Mouse (Mus musculus): Measurements from ENCODE around the gene 2410004B18Rik. TPM values are rescaled to one million over a fixed set of nuclear protein-coding genes. Genes with fewer than 3 reads are reported as not detected.
A peak's percentile ranks its signal among the peaks of the same experiment; 100 is the strongest.

Gene 2410004B18Rik
- polyA plus RNA-seq, 1 experiment: 18.7 TPM

DNA sequence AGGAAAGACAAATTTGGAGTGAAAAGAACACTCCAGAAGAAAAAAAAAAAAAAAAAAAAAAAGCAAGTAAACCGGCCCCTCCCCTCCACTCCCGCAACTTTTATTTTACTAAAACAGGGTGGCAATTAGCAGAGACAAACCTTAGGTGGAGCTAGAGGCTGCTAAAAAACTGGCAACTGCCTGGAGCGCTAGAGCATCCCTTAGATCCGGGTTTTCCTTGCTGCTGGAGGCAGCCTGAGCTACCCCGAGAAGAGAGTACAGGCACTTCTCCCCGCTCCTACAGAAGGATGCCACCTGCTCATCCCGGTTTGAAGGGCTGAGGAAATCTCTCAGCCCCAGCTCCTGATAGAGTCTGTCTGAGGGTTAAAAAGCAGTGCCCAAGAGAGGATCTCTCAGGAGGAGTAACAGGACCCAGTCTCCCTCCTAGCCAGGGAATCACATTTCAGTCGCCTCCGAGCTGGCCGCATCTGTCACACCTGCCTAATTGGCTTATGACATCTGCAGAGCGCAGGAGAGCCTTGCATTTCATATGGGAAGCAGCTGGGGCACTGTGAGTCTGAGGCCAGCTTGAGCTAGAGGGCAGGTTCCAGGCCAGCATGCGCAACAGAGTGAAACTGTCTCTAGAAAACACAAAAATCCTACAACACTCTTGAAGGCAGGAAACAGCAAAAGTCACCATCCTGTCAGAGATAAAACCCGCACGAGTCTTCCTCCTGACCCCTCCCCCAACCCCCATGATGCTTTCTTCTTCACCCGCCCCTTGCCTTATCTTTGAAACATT, 12.4 kb downstream of the 2410004B18Rik start:
- H3ac ChIP-seq (ENCODE audit: control insufficient read depth, insufficient read length): no peak overlapping the region
- TF ChIP-seq MYOD1 (IDR thresholded peaks at IDR 0.05; ENCODE audit: control insufficient read depth in 1 of 3, insufficient read length in 2 of 3, low read depth in 2 of 3) (no peak), POLR2A (IDR thresholded peaks at IDR 0.05; ENCODE audit: insufficient read length, low read depth) (no peak), POLR2AphosphoS2 (IDR thresholded peaks at IDR 0.05; ENCODE audit: insufficient read length, low read depth) (no peak), MYOG (IDR thresholded peaks at IDR 0.05; ENCODE audit: control insufficient read depth in 1 of 3, insufficient read depth in 1 of 3, insufficient read length in 2 of 3, low read depth in 2 of 3) (no peak), TCF3 (IDR thresholded peaks at IDR 0.05; ENCODE audit: insufficient read length, low read depth) (no peak), CEBPB (IDR thresholded peaks at IDR 0.05; ENCODE audit: insufficient read depth, poor library complexity, severe bottlenecking) (no peak), E2F4 (IDR thresholded peaks at IDR 0.05; ENCODE audit: insufficient read depth) (no peak), SRF (IDR thresholded peaks at IDR 0.05; ENCODE audit: control insufficient read depth, insufficient read length, low read depth) (no peak), TCF12 (IDR thresholded peaks at IDR 0.05; ENCODE audit: insufficient read depth, poor library complexity, severe bottlenecking) (no peak), USF1 (IDR thresholded peaks at IDR 0.05; ENCODE audit: low read depth) (no peak)
- peaks cover 5% of the 10 kb centered on the region for H3K36me3 ChIP-seq (ENCODE audit: control insufficient read depth, insufficient read depth)
- H3K27me3 ChIP-seq (ENCODE audit: control insufficient read depth, insufficient read depth, insufficient read length): no peaks in the 10 kb centered on the region
- peak overlapping the region; percentile 31 for H3K4me2 ChIP-seq (ENCODE audit: low read depth)
- H3K79me2 ChIP-seq (ENCODE audit: control insufficient read depth, insufficient read depth): no peaks in the 10 kb centered on the region
- H3K4me3 ChIP-seq: no peak overlapping the region

DNA sequence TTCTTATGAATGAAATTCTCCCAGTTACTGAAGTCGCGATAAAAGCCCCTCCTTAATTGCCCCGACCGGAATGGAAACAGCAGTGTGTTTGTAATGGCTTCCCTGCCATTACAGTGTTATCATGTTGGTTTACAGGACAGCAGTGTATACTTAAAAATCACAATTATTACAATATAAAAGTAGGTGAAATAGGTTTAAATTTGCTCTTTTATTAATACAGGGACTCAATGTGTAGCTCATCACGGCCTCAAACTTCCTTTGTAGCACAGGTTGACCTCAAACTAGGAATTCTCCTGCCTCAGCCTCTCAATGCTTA, 13.0 kb downstream of the 2410004B18Rik start:
- TF ChIP-seq TCF3 (IDR thresholded peaks at IDR 0.05; ENCODE audit: insufficient read length, low read depth): no peak
- TF ChIP-seq REST (IDR thresholded peaks at IDR 0.05; ENCODE audit: insufficient read depth, insufficient read length): no peak
- TF ChIP-seq MYOD1 (IDR thresholded peaks at IDR 0.05; ENCODE audit: control insufficient read depth in 1 of 3, insufficient read length in 2 of 3, low read depth in 2 of 3): no peak
- no peak for TF ChIP-seq CEBPB (IDR thresholded peaks at IDR 0.05; ENCODE audit: insufficient read depth, poor library complexity, severe bottlenecking)
- TF ChIP-seq E2F4 (IDR thresholded peaks at IDR 0.05; ENCODE audit: insufficient read depth): no peak
- TF ChIP-seq MAX (IDR thresholded peaks at IDR 0.05; ENCODE audit: low read depth): no peak
- Histone ChIP-seq H3K27me3 (ENCODE audit: control insufficient read depth, insufficient read depth, insufficient read length) (no peaks in the 10 kb centered on the region), H3K4me2 (ENCODE audit: low read depth) (no peak overlapping the region), H3K79me2 (ENCODE audit: control insufficient read depth, insufficient read depth) (no peaks in the 10 kb centered on the region), H3K36me3 (ENCODE audit: control insufficient read depth, insufficient read depth) (peaks cover under 1% of the 10 kb centered on the region), H3K4me3 (no peak overlapping the region), H3ac (ENCODE audit: control insufficient read depth, insufficient read length) (no peak overlapping the region)

DNA sequence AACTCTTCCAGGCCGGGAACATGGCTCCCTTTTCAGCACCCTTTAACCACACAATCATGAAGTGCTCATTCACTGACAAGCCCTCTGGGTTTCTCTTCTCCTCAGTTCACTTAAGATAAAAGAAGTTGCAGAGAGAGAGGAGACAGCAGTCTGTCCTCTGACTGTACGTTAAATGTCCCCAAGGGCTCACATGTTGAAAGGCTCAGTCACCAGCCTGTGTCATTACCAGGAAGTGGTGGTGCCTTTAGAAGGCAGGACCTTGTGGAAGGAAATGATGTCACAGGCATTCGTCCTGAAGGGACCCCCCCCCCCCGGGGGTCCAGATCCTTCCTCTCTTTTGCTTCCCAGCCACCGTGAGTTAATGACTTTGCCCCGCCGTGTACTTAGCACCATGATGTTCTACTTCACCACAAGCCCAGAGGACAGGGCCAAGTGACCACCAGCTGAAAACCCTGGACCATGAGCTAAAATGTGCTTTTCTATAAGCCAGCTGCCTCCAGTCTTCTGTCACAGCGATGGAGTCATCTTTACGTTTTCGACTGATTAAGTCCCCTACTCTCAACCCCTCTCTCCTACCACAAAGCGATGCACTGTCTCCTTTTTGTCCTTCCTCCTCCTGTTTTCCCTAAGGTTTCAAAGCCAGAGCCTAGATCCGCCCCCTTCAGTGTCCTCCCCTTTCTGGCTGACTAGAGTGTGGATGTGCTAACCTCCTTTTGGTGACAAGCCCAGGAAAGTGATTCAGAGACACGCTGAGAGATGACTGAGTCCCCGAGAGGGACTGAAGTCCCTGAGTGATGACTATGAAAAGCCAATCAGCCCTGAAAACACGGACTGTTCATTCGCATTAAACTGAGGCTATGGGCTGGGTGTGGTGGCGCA, 13.7 kb downstream of the 2410004B18Rik start:
- no peak for TF ChIP-seq MAX (IDR thresholded peaks at IDR 0.05; ENCODE audit: low read depth)
- no peak for TF ChIP-seq POLR2AphosphoS2 (IDR thresholded peaks at IDR 0.05; ENCODE audit: insufficient read length, low read depth)
- no peak for TF ChIP-seq USF1 (IDR thresholded peaks at IDR 0.05; ENCODE audit: low read depth)
- no peak for TF ChIP-seq E2F4 (IDR thresholded peaks at IDR 0.05; ENCODE audit: insufficient read depth)
- no peak for TF ChIP-seq POLR2A (IDR thresholded peaks at IDR 0.05; ENCODE audit: insufficient read length, low read depth)
- no peak for TF ChIP-seq MYOG (IDR thresholded peaks at IDR 0.05; ENCODE audit: control insufficient read depth in 1 of 3, insufficient read depth in 1 of 3, insufficient read length in 2 of 3, low read depth in 2 of 3)
- no peak for TF ChIP-seq TCF3 (IDR thresholded peaks at IDR 0.05; ENCODE audit: insufficient read length, low read depth)
- Histone ChIP-seq H3ac (ENCODE audit: control insufficient read depth, insufficient read length) (no peak overlapping the region), H3K4me2 (ENCODE audit: low read depth) (no peak overlapping the region), H3K79me2 (ENCODE audit: control insufficient read depth, insufficient read depth) (no peaks in the 10 kb centered on the region), H3K4me3 (no peak overlapping the region), H3K36me3 (ENCODE audit: control insufficient read depth, insufficient read depth) (no peaks in the 10 kb centered on the region), H3K27me3 (ENCODE audit: control insufficient read depth, insufficient read depth, insufficient read length) (no peaks in the 10 kb centered on the region)

DNA sequence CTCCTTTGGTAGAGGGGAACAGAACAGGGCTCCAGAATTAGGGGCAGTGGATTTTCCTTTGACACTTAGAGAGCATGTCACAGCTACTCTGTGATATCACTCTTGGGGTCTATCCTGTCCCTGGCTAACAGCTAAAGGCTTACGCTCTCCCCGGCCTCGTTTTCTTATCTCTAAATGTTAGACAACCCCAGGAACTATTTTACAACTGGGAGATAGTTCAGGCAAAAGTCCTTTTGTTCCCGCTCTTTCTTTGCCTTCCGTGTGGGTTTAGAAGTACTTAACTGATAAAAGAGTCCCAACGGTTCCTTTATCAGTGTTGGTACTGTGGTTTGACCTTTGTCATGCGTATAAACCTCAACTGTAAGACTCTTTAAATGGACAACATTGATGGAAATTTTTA, 15.1 kb downstream of the 2410004B18Rik start:
- H3ac ChIP-seq (ENCODE audit: control insufficient read depth, insufficient read length): no peak overlapping the region
- TF ChIP-seq MYOG (IDR thresholded peaks at IDR 0.05; ENCODE audit: control insufficient read depth in 1 of 3, insufficient read depth in 1 of 3, insufficient read length in 2 of 3, low read depth in 2 of 3) (no peak), REST (IDR thresholded peaks at IDR 0.05; ENCODE audit: insufficient read depth, insufficient read length) (no peak), CEBPB (IDR thresholded peaks at IDR 0.05; ENCODE audit: insufficient read depth, poor library complexity, severe bottlenecking) (no peak), MYOD1 (IDR thresholded peaks at IDR 0.05; ENCODE audit: control insufficient read depth in 1 of 3, insufficient read length in 2 of 3, low read depth in 2 of 3) (no peak), POLR2A (IDR thresholded peaks at IDR 0.05; ENCODE audit: insufficient read length, low read depth) (no peak), TCF3 (IDR thresholded peaks at IDR 0.05; ENCODE audit: insufficient read length, low read depth) (no peak), POLR2AphosphoS2 (IDR thresholded peaks at IDR 0.05; ENCODE audit: insufficient read length, low read depth) (no peak), USF1 (IDR thresholded peaks at IDR 0.05; ENCODE audit: low read depth) (no peak), E2F4 (IDR thresholded peaks at IDR 0.05; ENCODE audit: insufficient read depth) (no peak), SRF (IDR thresholded peaks at IDR 0.05; ENCODE audit: control insufficient read depth, insufficient read length, low read depth) (no peak), MAX (IDR thresholded peaks at IDR 0.05; ENCODE audit: low read depth) (no peak), TCF12 (IDR thresholded peaks at IDR 0.05; ENCODE audit: insufficient read depth, poor library complexity, severe bottlenecking) (no peak)
- H3K27me3 ChIP-seq (ENCODE audit: control insufficient read depth, insufficient read depth, insufficient read length): no peaks in the 10 kb centered on the region
- no peaks in the 10 kb centered on the region for H3K36me3 ChIP-seq (ENCODE audit: control insufficient read depth, insufficient read depth)
- no peak overlapping the region for H3K4me2 ChIP-seq (ENCODE audit: low read depth)
- H3K4me3 ChIP-seq: no peak overlapping the region
- no peaks in the 10 kb centered on the region for H3K79me2 ChIP-seq (ENCODE audit: control insufficient read depth, insufficient read depth)

Data from myocyte (in vitro differentiated cells).